Mouse (Mus musculus) forebrain, embryonic 14.5 days (tissue): Measurements from ENCODE around the gene Ect2. TPM values are rescaled to one million over a fixed set of nuclear protein-coding genes. Genes with fewer than 3 reads are reported as not detected.

Experiments
- ATAC-seq: fragments of 200-750 bp; cut with Nextera tagmentation; 2 replicates; pipeline ENCODE4 v1.8.0; 2017; ENCODE audit warnings: mild to moderate bottlenecking, moderate library complexity
- DNase-seq: peaks from one replicate; pipeline ENCODE4 v3.0.0-alpha.2; 2015; ENCODE audit warnings: low spot score
- H3K27ac ChIP-seq: fragments of 300-500 bp; sonication (generic); 2 replicates; pipeline ENCODE4 v1.5.1; 2014; ENCODE audit warnings: low read depth, mild to moderate bottlenecking, control low read depth, low read length, moderate library complexity
- H3K27me3 ChIP-seq: fragments of 300-500 bp; sonication (generic); replicated peaks from 2 replicates; pipeline ENCODE4 v1.6.1; 2014; ENCODE audit warnings: low read length, control low read depth, mixed read lengths; ENCODE audit not compliant: control insufficient read depth, insufficient read depth
- H3K36me3 ChIP-seq: fragments of 300-500 bp; sonication (generic); 2 replicates; pipeline ENCODE4 v1.6.1; 2014; ENCODE audit warnings: low read length, control low read depth; ENCODE audit not compliant: control insufficient read depth, insufficient read depth
- H3K4me1 ChIP-seq: fragments of 300-500 bp; sonication (generic); 2 replicates; pipeline ENCODE4 v1.6.1; 2014; ENCODE audit warnings: antibody characterized with exemption, low read length, control low read depth; ENCODE audit not compliant: control insufficient read depth, insufficient read depth
- H3K4me2 ChIP-seq: fragments of 300-500 bp; sonication (generic); 2 replicates; pipeline ENCODE4 v1.6.1; 2014; ENCODE audit warnings: mild to moderate bottlenecking, control low read depth, low read length
- H3K4me3 ChIP-seq: fragments of 300-500 bp; sonication (generic); 2 replicates; pipeline ENCODE4 v1.5.1; 2014; ENCODE audit warnings: low read depth, low read length, control low read depth
- H3K9ac ChIP-seq: fragments of 300-500 bp; sonication (generic); 2 replicates; pipeline ENCODE4 v1.6.1; 2014; ENCODE audit warnings: mild to moderate bottlenecking, low read length, control low read depth, moderate library complexity
- H3K9me3 ChIP-seq: fragments of 300-500 bp; sonication (generic); replicated peaks from 2 replicates; pipeline ENCODE4 v1.6.1; 2016; ENCODE audit warnings: low read length, control low read depth, mixed read lengths; ENCODE audit not compliant: control insufficient read depth
- WGBS: fragments of 180-500 bp; shearing (Covaris S2); extraction: QIAGEN DNeasy Blood & Tissue Kit; methylation state at CpG from one replicate; pipeline ENCODE4 v1.1.7; 2014; 5-methylcytosine and 5-hydroxymethylcytosine counted together
- polyA plus RNA-seq: library from polyadenylated mRNA; unstranded; fragments of >200 nt; fragmentation: Nextera tagmentation; extraction: Ambion mirVana; gene quantifications from 2 replicates; pipeline ENCODE4 v1.2.1, GENCODE M21; 2014

The Ect2 gene
- polyA plus RNA-seq, 1 experiment from 2014 or later: 40.3 TPM

DNA sequence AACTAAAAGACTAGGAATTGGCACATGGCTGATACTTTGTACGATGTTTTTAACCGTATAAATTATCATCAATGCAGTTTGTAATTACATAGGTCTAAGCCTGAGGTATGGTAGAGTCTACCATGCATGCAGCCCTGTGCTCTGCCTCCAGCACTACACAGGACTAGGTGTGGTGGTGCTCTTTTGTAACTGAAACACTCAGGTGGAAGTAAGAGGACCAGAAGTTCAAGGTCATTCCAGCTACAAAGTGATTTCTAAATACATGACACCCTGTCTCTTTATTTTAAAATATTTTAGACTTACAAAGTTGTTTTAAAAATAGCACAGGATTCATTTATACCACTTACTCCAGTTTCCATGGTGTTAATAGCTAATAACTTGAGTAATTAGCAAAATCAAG is 88.8 kb downstream of the Ect2 start:
- WGBS: 95% methylated on average over 2 of the region's 2 CpGs
- no peaks in the 10 kb centered on the region for H3K36me3 ChIP-seq
- ATAC-seq: no peak

DNA sequence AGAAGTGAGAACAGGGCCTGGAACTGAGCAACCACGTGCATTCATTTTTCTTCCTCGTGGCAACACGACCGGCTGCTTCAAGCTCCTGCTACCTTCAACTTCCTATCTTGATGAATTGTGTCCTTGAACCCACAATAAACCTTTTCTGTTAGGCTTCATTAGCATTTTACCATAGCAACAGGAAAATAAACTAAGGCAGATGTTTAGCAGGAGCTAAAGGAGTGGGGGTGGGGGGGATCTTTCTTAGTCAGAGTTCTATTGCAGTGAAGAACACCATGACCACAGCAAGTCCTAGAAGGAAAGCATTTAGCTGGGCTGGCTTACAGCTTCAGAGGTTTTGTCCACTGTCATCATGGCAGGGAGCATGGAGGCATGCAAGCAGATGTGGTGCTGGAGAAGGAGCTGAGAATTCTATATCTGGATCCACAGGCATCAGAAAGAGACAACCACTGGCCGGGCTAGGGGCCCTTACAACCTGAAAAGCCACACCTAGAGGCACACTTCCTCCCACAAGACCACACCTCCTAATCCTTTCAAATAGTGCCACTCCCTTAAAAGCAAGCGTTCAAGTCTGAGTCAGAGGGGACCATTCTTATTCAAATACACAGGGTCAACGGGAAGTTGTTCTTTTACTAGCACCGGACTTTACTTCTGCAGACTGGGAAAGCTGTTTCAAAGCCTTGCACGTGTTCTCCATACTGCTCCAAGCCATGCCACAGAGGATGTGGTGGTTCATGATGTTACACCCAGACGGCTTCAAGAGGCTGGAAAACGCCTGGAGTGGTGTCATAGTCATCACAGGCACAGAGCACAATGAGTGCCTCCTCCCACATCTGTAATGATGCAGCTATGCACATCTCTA is 90.0 kb downstream of the Ect2 start:
- no peak overlapping the region for H3K4me2 ChIP-seq
- no peak overlapping the region for H3K9ac ChIP-seq
- no peak overlapping the region for H3K4me3 ChIP-seq
- no peak overlapping the region for H3K27ac ChIP-seq
- H3K4me1 ChIP-seq: peaks cover 10% of the 10 kb centered on the region; the same call in 1 of the 2 replicates
- WGBS: 65% methylated on average over 11 of the region's 11 CpGs
- ATAC-seq (no peak), DNase-seq (peak; percentile 16)
- H3K9me3 ChIP-seq: no peaks in the 10 kb centered on the region
- no peaks in the 10 kb centered on the region for H3K36me3 ChIP-seq
- no peaks in the 10 kb centered on the region for H3K27me3 ChIP-seq

More for the DNA sequence above, 88.8 kb downstream of the Ect2 start:
- H3K4me3 ChIP-seq: no peak overlapping the region
- no peak overlapping the region for H3K9ac ChIP-seq
- no peak overlapping the region for H3K27ac ChIP-seq
- no peak for DNase-seq
- peaks cover 5% of the 10 kb centered on the region; the same call in 1 of the 2 replicates for H3K4me1 ChIP-seq
- H3K27me3 ChIP-seq: no peaks in the 10 kb centered on the region
- no peak overlapping the region for H3K4me2 ChIP-seq
- no peaks in the 10 kb centered on the region for H3K9me3 ChIP-seq

- H3K9ac ChIP-seq: no peak overlapping the region
- WGBS: 79% methylated on average over 12 of the region's 12 CpGs
- peaks cover 10% of the 10 kb centered on the region; the same call in 1 of the 2 replicates for H3K4me1 ChIP-seq
- ATAC-seq (no peak), DNase-seq (no peak)
- no peaks in the 10 kb centered on the region for H3K9me3 ChIP-seq
- no peaks in the 10 kb centered on the region for H3K36me3 ChIP-seq
- peak overlapping the region; percentile 28 for H3K4me2 ChIP-seq
- H3K4me3 ChIP-seq: no peak overlapping the region
- no peak overlapping the region for H3K27ac ChIP-seq
- no peaks in the 10 kb centered on the region for H3K27me3 ChIP-seq
These were observed 93.2 kb downstream of the Ect2 start for GRCm38 (mm10) chr3:27060441-27060840.

GRCm38 (mm10) chr3:27059529-27060322 is 94.0 kb downstream of the Ect2 start:
- peak; percentile 75 for ATAC-seq
- no peak overlapping the region for H3K4me3 ChIP-seq
- H3K4me2 ChIP-seq: peak overlapping the region; percentile 28
- 0 out of 2 replicates have a peak overlapping the region, but pooled peaks have one; percentile 29 for H3K27ac ChIP-seq
- DNase-seq: peak; percentile 48
- no peak overlapping the region for H3K9ac ChIP-seq
- H3K36me3 ChIP-seq: no peaks in the 10 kb centered on the region
- H3K9me3 ChIP-seq: no peaks in the 10 kb centered on the region
- no peaks in the 10 kb centered on the region for H3K27me3 ChIP-seq
- peaks cover 10% of the 10 kb centered on the region; the same call in 1 of the 2 replicates for H3K4me1 ChIP-seq
- 17% methylated on average over 12 of the region's 12 CpGs for WGBS

DNA sequence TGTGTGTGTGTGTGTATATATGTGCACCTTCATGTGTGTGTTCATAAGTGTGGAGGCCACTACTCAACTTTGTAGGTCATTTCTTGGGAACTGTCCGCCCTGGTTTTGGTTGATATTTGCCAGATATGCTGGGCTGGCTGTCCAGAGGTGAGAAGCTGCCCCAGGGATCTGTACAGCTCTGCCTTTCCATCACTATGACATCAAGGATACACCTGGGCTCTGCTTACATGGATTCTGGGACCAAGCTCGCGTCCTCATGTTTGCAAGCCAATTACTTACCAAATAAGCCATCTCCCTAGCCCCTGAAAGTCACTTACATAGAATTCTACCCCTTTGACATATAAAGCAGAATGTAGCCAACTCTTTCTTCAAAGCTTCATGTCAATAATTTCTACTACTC is 98.2 kb downstream of the Ect2 start:
- peaks cover 10% of the 10 kb centered on the region; the same call in 1 of the 2 replicates for H3K4me1 ChIP-seq
- H3K36me3 ChIP-seq: no peaks in the 10 kb centered on the region
- no peak for DNase-seq
- H3K9ac ChIP-seq: no peak overlapping the region
- H3K9me3 ChIP-seq: no peaks in the 10 kb centered on the region
- H3K4me3 ChIP-seq: no peak overlapping the region
- no peak overlapping the region for H3K27ac ChIP-seq
- no peak for ATAC-seq
- WGBS: 91% methylated on average over 3 of the region's 3 CpGs
- no peaks in the 10 kb centered on the region for H3K27me3 ChIP-seq
- no peak overlapping the region for H3K4me2 ChIP-seq

- Histone ChIP-seq H3K4me3 (no peak overlapping the region), H3K9ac (no peak overlapping the region), H3K4me2 (no peak overlapping the region), H3K4me1 (peaks cover 3% of the 10 kb centered on the region; the same call in 1 of the 2 replicates), H3K27ac (no peak overlapping the region), H3K27me3 (no peaks in the 10 kb centered on the region), H3K9me3 (no peaks in the 10 kb centered on the region), H3K36me3 (no peaks in the 10 kb centered on the region)
- DNase-seq: no peak
- 78% methylated on average over 2 of the region's 2 CpGs for WGBS
- no peak for ATAC-seq
These were observed 98.9 kb downstream of the Ect2 start for GRCm38 (mm10) chr3:27054766-27055165.

Other genes with a start within 250 kb of the Ect2 start
- gene Nceh1, start 29.1 kb upstream of the Ect2 start, polyA plus RNA-seq: 4.9 and 8.3 TPM in 2 replicates
- gene Tnfsf10, start 163.2 kb upstream of the Ect2 start, polyA plus RNA-seq: 0.07 and 0.19 TPM in 2 replicates
- gene Ghsr, start 217.5 kb upstream of the Ect2 start, polyA plus RNA-seq: not detected in 2 replicates